Mouse (Mus musculus) liver, embryonic 14.5 days (tissue): Measurements from ENCODE around the gene Prrg2.

Experiments
- CTCF ChIP-seq: IDR thresholded peaks from 2 replicates; pipeline ENCODE4 v1.5.1; 2016; ENCODE audit warnings: antibody characterized with exemption, low read depth, control low read depth
- EP300 ChIP-seq: IDR thresholded peaks from 2 replicates; pipeline ENCODE4 v1.6.1; 2016; ENCODE audit warnings: antibody characterized with exemption, low read depth

- no peak for TF ChIP-seq CTCF
- no peak for TF ChIP-seq EP300
Observed at GRCm38 (mm10) chr7:45077829-45078228, 15.4 kb upstream of the Prrg2 start.
